Mouse (Mus musculus): Measurements from ENCODE around the gene Rrnad1.

Gene Rrnad1

DNA sequence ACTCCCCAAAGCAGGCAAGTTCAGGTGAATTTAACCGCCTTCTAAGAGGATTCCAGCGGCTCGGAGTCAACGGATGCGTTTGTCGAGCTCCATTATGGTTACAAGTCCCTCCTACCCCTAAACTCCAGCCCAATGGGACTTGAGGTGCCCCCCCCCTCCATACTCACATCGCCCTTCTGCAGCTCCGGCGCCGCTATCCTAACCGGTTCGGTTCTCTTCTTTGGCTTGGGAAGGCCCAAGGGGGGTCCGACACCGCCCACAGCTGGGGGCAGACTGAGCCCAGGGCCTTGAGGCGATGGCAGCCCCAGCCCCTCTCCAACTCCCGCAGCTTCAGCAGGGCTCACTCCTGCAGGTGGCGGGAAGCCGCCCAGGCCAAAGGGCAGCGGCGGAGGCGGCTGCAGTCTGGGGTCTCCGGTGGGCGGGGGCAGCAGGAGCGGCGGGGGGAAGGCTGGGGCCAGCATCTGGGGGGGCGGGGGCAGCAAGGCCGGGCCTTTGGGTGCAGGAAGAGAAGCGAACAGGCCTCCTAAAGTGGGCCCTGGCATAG lies 45.7 kb downstream of the Rrnad1 start:
- DNase-seq (ENCODE audit: low spot score in 2 of 2): peak in 1 of 2 experiments; percentile 23

GRCm38 (mm10) chr3:87884291-87884690 lies 46.2 kb downstream of the Rrnad1 start:
- no peak for DNase-seq (ENCODE audit: low spot score in 2 of 2)

DNA sequence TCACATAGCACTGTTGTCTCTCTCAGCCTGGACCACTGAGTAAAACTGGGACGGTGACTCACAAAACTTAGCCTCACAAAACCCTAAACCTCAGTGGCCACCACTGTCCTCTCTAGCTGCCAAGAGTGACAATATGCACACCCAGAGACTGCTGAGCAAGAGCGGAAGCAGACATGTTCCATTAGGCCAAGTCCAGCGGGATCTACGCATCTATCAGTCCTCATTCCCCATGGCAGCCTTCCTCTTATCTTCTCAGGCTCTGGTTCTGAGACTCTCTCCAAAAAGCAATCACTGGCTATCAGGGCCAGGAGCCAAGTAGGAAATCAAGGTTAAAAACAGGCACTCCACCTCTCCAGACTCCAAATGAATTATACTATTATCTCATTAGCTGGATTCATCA lies 52.8 kb downstream of the Rrnad1 start:
- no peak for DNase-seq (ENCODE audit: low spot score in 2 of 2)

All from left cerebral cortex, adult 9 months (tissue).